Mouse (Mus musculus) CD4-positive helper T cell, adult 2 months (primary cell): Measurements from ENCODE around the gene Actl6a.
"Not testable (repeated sequence)": the region's sequence is repeated elsewhere in the genome, so short reads cannot be mapped to it uniquely, and the experiment has no call there.

Experiments used
- DNase-seq: peaks from one replicate; pipeline ENCODE4 v3.0.0-alpha.2; 2012; ENCODE audit warnings: low read depth, missing footprints, low spot score

The Actl6a gene

DNA sequence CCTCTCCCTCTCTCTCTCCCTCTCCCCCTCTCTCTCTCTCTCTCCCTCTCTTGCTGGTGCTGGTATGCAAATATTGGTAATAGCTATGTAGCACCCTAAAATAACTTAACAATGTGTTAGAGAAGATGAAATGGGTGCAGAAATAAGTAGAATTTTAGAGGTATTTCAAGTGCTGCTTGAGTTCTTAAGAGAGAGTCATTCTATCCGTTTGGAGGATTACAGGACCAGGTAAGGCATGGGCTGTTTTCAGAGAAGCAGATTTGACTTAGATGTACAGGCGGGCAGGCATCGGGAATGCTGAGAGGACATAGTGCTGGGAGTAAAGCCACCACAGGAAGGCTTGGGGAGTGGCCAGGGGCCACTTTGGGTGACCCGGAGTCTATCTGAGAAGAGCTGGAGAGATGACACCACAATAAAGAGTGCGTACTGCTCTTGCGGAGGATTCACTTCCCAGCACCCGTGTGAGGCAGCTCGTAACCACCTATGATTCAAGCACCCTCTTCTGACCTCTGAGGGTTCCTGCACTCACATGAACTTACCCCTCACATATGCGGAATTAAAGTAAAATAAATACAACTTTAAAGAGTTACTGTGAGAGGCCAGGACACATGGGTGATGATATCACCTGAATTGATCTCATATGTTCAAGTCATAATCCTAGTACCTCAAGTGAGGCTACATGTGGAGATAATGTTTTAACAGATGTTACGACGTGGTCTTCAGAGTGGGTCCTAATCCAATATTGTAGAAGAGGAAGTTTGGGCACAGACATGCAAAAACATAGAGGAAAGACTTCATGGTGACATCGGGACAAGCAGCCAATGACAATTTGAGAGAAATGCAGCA lies 11.1 kb upstream of the Actl6a start:
- no peak for DNase-seq

- DNase-seq = no peak
These were observed 10.5 kb upstream of the Actl6a start for GRCm38 (mm10) chr3:32695583-32695980.

DNA sequence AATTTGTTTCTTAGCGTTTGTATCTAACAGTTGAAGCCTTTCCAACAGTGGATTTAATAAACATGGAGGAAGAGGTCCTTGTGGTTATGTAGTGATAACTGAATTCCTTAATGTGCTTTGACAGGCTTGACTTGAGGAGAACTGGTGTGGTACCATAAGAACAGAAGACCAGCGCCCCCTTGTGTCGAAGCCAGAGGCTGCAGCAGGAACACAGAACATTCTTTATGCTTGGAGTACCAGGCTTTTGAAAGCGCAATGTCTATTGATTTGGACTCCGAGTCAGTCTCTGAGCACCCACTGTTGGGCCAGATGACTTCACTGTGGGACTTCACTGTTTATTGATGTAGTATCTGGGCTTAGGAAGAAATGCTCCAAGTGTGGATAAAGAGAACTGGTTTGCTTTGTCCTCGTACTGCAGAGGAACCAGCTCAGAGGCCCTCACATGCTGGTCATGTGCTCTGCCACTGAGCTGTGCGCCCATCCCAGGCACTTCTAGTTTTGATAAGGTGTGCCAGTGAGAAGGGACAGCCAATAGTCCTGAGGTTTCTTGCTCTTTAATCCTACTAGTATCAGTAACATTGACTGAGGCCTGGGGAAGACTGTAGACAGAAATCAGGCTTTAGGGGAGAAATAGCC lies 7.8 kb upstream of the Actl6a start:
- DNase-seq = peak; percentile 70

- not testable (repeated sequence) for DNase-seq
These were observed 2.1 kb upstream of the Actl6a start for GRCm38 (mm10) chr3:32704021-32704420.

DNA sequence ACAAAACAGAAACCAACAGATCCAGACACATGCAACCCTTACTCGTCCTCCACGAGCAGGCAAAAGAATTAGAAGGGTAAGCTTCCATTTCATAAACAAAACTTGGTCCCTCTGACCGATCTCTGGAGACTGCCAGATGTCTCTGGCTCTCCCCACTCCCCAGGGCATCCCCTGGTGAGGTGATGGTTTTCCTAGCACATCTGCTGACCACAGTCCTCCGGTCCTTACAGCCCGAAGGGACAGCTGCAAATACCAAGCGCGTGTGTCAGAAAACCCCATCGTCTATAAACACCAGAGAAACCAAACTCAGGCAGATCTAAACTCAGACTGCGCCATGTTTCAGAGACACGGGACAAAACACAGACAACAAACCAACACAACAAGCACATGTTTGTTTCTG lies 1.5 kb upstream of the Actl6a start:
- DNase-seq = not testable (repeated sequence)

GRCm38 (mm10) chr3:32708052-32708367 lies 1.9 kb downstream of the Actl6a start:
- DNase-seq = no peak

DNA sequence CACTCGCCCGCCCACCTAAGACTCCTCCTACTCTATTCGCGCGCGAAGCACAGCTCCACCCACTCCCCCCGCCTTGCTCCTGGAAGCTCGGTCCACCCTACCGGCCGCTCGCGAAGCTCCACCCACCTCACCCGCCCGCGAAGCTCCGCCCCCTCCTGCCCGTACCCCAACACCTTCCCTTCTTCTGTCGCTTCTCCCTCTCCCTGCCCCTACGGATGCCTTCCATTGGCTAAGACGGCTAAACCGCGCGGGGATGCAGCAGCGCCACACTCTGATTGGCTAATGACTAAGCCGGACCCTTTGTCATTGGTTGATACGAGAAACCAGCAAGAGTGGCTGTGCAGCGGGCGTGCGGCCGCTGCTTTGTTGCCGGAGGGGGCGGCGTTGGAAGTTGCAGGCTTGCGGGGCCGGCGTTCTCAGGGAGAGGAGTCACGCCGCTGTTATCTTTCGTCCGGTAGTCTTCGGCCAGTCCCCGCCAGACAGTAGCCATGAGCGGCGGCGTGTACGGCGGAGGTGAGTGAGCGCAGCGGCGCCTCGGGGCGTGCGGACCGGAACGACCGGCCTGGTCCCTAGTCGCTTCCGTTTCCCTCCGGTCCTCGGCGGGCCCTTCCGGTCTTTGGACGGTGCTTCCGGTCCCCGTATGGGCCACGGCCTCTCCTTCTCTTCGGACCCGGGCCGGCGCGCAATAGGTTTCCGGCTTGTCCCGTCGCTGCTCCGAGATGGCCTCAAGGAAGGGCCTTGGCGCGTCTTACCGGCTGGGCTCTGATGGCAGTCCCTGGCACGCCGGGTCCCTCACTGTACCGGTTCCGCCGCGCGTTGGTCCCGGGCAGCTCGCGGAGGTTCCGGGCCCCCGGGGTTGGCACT lies 2.5 kb downstream of the Actl6a start:
- DNase-seq = peak; percentile 100

DNA sequence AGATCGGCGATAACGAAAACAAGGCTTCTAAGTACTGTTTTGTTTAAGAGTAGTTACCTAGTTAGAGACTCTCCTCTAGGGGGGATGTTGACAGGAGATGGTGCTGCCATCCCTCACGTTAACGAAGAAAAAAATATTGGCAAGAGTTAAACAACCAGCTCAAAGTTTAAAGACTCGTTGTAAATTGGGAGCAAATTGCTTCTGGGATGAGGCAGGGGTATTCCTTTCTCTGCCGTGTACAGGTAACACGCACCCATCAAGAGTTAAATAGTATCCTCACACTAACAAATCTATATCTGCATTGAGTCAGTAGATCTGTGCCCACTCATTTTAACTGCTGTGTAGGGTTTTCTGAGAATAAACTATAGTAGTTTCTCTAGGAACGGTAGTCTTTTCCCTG lies 3.3 kb downstream of the Actl6a start:
- no peak for DNase-seq

GRCm38 (mm10) chr3:32713711-32714110 lies 7.6 kb downstream of the Actl6a start:
- DNase-seq = no peak

DNA sequence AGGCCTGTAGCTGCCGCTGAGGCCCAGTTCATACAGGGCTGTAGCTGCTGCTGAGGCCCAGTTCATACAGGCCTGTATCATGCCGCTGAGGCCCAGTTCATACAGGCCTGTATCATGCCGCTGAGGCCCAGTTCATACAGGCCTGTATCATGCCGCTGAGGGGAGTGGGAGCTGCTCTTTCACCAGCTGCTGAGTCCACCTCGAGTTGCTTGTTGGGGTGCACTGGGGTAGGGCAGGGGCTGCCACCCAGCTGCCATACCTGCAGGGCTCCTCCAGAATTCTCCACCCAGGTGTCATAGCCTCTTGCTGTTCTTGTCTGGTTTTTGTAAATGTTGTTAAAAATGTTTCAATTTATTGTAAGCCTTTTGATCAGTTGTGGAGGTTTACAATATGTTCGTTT lies 11.3 kb downstream of the Actl6a start:
- not testable (repeated sequence) for DNase-seq

DNA sequence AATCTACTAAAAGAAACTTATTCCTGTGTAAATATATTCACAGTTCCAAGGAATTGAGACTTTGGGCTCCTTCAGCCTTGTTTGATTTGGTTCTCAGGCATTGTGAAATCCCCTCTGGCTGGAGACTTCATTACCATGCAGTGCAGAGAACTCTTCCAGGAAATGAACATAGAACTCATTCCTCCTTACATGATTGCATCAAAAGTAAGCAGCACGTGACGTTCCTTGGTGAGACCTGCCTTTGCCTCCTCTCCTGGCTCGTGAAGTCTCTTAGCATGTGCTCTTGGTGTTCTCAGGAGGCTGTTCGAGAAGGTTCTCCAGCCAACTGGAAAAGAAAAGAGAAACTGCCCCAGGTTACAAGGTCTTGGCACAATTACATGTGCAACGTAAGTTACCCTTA lies 12.2 kb downstream of the Actl6a start:
- no peak for DNase-seq

GRCm38 (mm10) chr3:32724191-32724590 lies 18.1 kb downstream of the Actl6a start:
- DNase-seq = no peak

DNA sequence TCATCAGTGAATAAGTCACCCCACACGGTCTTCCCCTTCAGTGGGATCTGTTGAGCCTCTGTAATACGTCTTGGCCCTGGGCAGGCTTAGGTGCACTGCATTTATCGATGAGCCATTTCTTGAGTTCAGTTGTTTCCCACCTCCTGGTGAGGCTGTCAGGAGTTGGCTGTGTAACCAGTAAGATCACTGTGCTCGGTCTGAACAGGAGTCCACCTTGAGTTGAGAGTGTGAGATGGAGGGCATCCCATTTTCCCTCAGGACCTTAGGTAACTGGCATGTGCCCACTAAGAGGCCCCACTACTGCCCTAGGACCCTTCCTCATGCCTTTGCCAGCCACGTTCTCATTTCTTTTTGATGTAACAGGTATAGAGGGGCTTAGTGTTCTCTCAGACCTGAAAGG lies 19.9 kb downstream of the Actl6a start:
- DNase-seq = no peak

DNA sequence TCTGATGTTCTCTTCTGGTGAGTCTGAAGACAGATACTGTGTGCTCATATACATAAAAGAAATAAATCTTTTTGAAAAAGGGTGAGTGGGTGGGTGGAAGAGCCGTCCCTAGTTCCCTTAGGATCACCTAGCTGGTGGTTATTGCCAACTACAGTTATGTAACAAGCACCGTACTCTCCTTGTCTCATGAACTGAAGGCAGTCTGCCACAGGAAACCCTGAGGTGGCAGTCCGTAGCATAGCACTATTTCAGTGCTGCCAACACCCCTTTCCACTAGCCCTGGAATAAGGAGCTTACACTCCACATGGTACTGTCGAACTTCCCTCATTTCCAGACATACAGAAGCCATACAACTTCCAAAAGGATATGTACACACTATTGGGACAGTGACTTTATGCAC lies 21.8 kb downstream of the Actl6a start:
- no peak for DNase-seq

DNA sequence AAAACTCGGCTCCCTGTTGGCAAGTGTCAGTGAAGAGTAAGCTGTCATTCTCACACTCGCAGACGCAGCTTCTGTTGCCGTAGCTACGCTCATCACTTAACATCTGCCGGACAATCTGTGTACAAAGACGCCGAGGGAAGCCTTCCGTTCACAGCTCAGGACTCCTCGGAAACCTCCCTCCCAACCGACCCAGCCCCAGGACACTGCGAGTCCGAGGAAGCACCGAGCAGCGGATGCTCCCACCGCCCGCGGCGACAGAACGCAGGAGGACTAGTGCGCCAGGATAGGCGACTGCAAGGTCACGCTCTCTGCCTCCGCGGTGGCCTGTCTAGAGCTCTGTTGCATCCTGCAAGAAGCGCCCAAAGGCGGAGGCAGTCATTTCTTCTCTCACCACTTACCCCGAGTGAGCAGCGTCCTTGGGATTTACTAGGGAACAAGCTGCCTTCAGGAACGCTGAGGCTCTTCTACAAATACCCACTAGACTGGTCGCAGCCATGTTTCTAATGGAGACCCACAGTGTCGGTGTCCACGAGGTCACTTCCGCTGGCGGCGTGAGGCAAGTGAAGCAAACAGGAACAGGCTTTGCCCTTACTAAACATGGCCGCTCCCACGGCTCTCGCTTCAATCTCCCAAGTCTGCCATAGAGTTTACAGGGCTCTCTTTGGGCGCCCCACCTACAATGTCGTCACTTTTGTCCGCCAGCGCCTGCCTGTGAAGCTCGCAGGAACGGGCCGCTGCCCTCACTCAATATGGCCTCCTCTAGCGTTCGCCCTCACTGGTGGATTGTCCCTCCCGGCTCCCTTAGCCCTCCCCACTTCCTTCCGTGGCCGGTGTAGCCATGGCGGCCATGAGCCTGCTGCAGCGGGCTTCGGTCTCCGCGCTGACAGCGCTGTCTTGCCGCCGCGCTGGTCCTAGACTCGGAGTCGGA lies 30.4 kb downstream of the Actl6a start, which contains the start of gene Ndufb5:
Gene Ndufb5 (plus strand): TSS at position 747 of the 928 bp plus-strand sequence.
- peak; percentile 99 for DNase-seq

- DNase-seq = no peak
These were observed 31.1 kb downstream of the Actl6a start, which contains the start of gene Mrpl47 for GRCm38 (mm10) chr3:32737172-32737655. Gene Mrpl47, minus strand, starts transcription at chr3:32737605.

DNA sequence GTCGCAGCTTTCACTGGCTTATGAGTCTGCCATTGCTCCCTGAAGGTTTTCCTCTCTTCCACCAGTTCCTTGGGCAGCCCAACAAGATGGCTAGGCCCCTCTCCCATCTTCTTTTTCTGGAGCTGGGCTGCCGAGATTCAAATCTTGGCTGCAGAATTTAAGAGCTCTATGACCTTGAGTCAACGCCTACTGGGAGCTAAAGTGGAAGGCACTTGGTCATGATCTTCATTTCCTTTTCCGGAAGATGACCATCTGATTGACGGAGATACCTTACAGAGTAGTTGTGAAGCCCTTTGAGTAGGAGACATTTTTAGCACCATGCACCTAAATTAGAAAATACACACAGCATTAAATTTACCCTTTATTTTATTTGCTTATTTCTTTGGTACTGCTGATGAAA lies 32.5 kb downstream of the Actl6a start:
- DNase-seq = no peak

DNA sequence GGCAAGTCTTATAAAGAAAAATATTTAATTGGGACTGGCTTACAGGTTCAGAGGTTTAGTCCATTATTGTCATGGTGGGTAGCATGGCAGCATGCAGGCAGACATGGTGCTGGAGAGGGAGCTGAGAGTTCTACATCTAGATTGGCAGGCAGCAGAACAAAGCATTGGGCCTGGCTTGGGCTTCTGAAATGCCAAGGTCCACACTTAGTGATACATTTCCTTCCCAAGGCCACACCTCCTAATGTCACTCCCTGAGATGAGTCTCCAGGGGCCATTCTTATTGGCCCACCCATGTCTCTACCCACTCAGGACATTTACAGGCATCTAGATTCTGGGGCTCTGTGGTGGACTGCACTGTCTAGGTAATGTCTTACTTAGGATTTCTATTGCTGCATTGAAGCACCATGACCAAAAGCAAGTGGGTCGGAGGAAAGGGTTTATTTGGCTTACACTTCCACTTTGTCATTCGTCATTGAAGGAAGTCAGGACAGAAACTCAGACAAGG lies 36.2 kb downstream of the Actl6a start:
- no peak for DNase-seq

GRCm38 (mm10) chr3:32745001-32745400 lies 38.9 kb downstream of the Actl6a start:
- no peak for DNase-seq

GRCm38 (mm10) chr3:32745426-32745825 lies 39.3 kb downstream of the Actl6a start:
- not testable (repeated sequence) for DNase-seq

GRCm38 (mm10) chr3:32748384-32748783 lies 42.3 kb downstream of the Actl6a start:
- no peak for DNase-seq
